Mouse (Mus musculus): ENCODE data around the gene Orai3. TPM values are rescaled to one million over a fixed set of nuclear protein-coding genes. Genes with fewer than 3 reads are reported as not detected.

Orai3 gene
- polyA plus RNA-seq, 1 experiment from 2014 or later, result 15.2 TPM

DNA sequence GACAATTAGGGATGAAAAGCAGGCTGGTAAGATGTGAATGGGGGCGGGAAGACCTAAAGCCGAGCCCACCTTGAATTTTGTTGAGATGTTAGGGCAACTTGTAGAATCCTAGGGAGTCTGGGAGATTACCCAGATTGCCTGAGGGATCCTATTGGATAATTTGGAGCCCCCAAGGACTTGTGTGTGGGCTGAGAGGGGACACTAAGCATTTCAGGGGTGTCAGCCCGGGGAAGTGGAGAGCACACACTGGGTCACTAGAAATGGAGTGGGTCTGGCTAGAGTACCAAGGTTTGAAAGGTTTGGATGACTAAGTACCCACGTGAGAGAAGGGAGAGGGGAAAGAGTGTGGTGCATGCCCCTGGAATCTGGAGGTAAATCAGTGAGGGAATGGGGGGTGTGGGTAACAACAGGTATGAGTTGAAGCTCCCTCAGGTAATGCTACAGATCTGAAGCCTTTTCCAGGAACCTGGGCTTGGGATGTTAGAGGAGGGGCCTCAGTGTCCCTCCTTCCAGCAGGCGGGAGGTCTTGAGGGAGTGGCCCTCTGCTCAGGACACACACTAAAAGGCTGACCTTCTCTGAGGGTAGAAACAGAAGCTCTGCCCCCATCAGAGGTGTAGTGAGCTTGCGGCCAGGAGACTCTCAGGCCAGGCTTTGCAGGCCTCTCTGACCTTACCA is 21.9 kb upstream of the Orai3 start:
- no peak for ATAC-seq (ENCODE audit: insufficient number of reproducible peaks, insufficient read depth, low FRiP score, low TSS enrichment, low read depth)
- Histone ChIP-seq H3K36me3 (peaks cover 49% of the 10 kb centered on the region), H3K9me3 (no peaks in the 10 kb centered on the region), H3K27ac (peak overlapping the region; percentile 93), H3K27me3 (no peaks in the 10 kb centered on the region), H3K4me2 (peak overlapping the region; percentile 74), H3K4me3 (replicated peaks) (peak overlapping the region; percentile 92), H3K4me1 (replicated peaks) (peaks cover 20% of the 10 kb centered on the region), H3K9ac (replicated peaks) (peak overlapping the region; percentile 92)
- WGBS, result 33% methylated on average over 6 of the region's 6 CpGs

GRCm38 (mm10) chr7:127748235-127748560 is 21.4 kb upstream of the Orai3 start:
- Histone ChIP-seq H3K36me3 (peaks cover 54% of the 10 kb centered on the region), H3K9ac (replicated peaks) (peak overlapping the region; percentile 92; the same call in 1 of the 2 replicates), H3K4me3 (replicated peaks) (peak overlapping the region; percentile 92; the same call in 1 of the 2 replicates), H3K4me1 (replicated peaks) (peaks cover 22% of the 10 kb centered on the region), H3K27ac (0 out of 2 replicates have a peak overlapping the region, but pooled peaks have one; percentile 93), H3K4me2 (peak overlapping the region; percentile 74), H3K9me3 (no peaks in the 10 kb centered on the region), H3K27me3 (no peaks in the 10 kb centered on the region)
- no peak for ATAC-seq (ENCODE audit: insufficient number of reproducible peaks, insufficient read depth, low FRiP score, low TSS enrichment, low read depth)
- 93% methylated on average over 28 of the region's 28 CpGs for WGBS

- Histone ChIP-seq H3K4me3 (replicated peaks) (no peak overlapping the region), H3K4me2 (no peak overlapping the region), H3K9me3 (no peaks in the 10 kb centered on the region), H3K9ac (replicated peaks) (no peak overlapping the region), H3K4me1 (replicated peaks) (peaks cover 15% of the 10 kb centered on the region), H3K27me3 (no peaks in the 10 kb centered on the region), H3K36me3 (peaks cover 76% of the 10 kb centered on the region), H3K27ac (no peak overlapping the region)
- ATAC-seq (ENCODE audit: insufficient number of reproducible peaks, insufficient read depth, low FRiP score, low TSS enrichment, low read depth), result no peak
- 93% methylated on average over 19 of the region's 19 CpGs for WGBS
These were observed 19.2 kb upstream of the Orai3 start for GRCm38 (mm10) chr7:127750131-127751127.

DNA sequence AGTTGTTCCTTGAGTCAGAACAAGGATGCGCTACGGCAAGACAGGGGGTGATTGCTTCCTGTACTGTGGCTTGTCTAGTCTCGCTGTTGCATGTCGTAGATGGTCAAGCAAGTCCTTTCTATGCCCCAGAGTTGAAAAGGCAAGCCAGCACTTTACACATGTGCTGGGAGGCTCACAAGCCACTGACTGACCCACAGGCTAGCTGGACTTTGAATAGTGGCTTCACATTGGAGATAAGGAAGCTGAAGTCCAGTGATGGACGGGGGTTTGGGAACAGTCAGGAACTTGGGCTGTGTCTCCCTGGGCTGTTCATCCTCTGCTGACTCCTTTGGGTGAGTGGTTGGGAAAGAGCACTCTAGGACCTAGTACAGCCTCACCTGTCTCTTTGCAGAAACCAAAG is 18.0 kb upstream of the Orai3 start:
- Histone ChIP-seq H3K27ac (no peak overlapping the region), H3K4me2 (no peak overlapping the region), H3K4me1 (replicated peaks) (peaks cover 23% of the 10 kb centered on the region), H3K27me3 (no peaks in the 10 kb centered on the region), H3K4me3 (replicated peaks) (no peak overlapping the region), H3K9me3 (no peaks in the 10 kb centered on the region), H3K36me3 (peaks cover 88% of the 10 kb centered on the region), H3K9ac (replicated peaks) (no peak overlapping the region)
- WGBS, result 93% methylated on average over 5 of the region's 5 CpGs
- no peak for ATAC-seq (ENCODE audit: insufficient number of reproducible peaks, insufficient read depth, low FRiP score, low TSS enrichment, low read depth)

GRCm38 (mm10) chr7:127752069-127752468 is 17.5 kb upstream of the Orai3 start:
- 95% methylated on average over 27 of the region's 27 CpGs for WGBS
- Histone ChIP-seq H3K4me3 (replicated peaks) (no peak overlapping the region), H3K9ac (replicated peaks) (no peak overlapping the region), H3K4me2 (no peak overlapping the region), H3K36me3 (peaks cover 92% of the 10 kb centered on the region), H3K27me3 (no peaks in the 10 kb centered on the region), H3K4me1 (replicated peaks) (peaks cover 23% of the 10 kb centered on the region), H3K27ac (no peak overlapping the region), H3K9me3 (no peaks in the 10 kb centered on the region)
- ATAC-seq (ENCODE audit: insufficient number of reproducible peaks, insufficient read depth, low FRiP score, low TSS enrichment, low read depth), result no peak

- Histone ChIP-seq H3K4me3 (replicated peaks) (no peak overlapping the region), H3K27me3 (no peaks in the 10 kb centered on the region), H3K27ac (no peak overlapping the region), H3K9me3 (no peaks in the 10 kb centered on the region), H3K4me2 (no peak overlapping the region), H3K36me3 (peaks cover 100% of the 10 kb centered on the region), H3K9ac (replicated peaks) (no peak overlapping the region), H3K4me1 (replicated peaks) (peaks cover 13% of the 10 kb centered on the region)
- WGBS, result 82% methylated on average over 5 of the region's 5 CpGs
- no peak for ATAC-seq (ENCODE audit: insufficient number of reproducible peaks, insufficient read depth, low FRiP score, low TSS enrichment, low read depth)
These were observed 16.5 kb upstream of the Orai3 start for GRCm38 (mm10) chr7:127753158-127753557.

- Histone ChIP-seq H3K27me3 (no peaks in the 10 kb centered on the region), H3K4me3 (replicated peaks) (no peak overlapping the region), H3K4me1 (replicated peaks) (peaks cover 12% of the 10 kb centered on the region), H3K4me2 (no peak overlapping the region), H3K36me3 (peaks cover 100% of the 10 kb centered on the region), H3K9me3 (no peaks in the 10 kb centered on the region), H3K27ac (no peak overlapping the region), H3K9ac (replicated peaks) (no peak overlapping the region)
- no peak for ATAC-seq (ENCODE audit: insufficient number of reproducible peaks, insufficient read depth, low FRiP score, low TSS enrichment, low read depth)
- 90% methylated on average over 7 of the region's 7 CpGs for WGBS
These were observed 15.9 kb upstream of the Orai3 start for GRCm38 (mm10) chr7:127753741-127754140.

GRCm38 (mm10) chr7:127759716-127760115 is 9.9 kb upstream of the Orai3 start:
- no peak for ATAC-seq (ENCODE audit: insufficient number of reproducible peaks, insufficient read depth, low FRiP score, low TSS enrichment, low read depth)

GRCm38 (mm10) chr7:127760478-127760877 is 9.1 kb upstream of the Orai3 start:
- no peak overlapping the region for H3K9ac ChIP-seq (replicated peaks)
- no peak overlapping the region for H3K4me3 ChIP-seq (replicated peaks)
- peaks cover 23% of the 10 kb centered on the region for H3K4me1 ChIP-seq (replicated peaks)
- H3K36me3 ChIP-seq, result peaks cover 96% of the 10 kb centered on the region
- 76% methylated on average over 3 of the region's 3 CpGs for WGBS
- H3K27me3 ChIP-seq, result no peaks in the 10 kb centered on the region
- no peak for ATAC-seq (ENCODE audit: insufficient number of reproducible peaks, insufficient read depth, low FRiP score, low TSS enrichment, low read depth)
- H3K4me2 ChIP-seq, result no peak overlapping the region
- no peaks in the 10 kb centered on the region for H3K9me3 ChIP-seq
- H3K27ac ChIP-seq, result no peak overlapping the region

More at GRCm38 (mm10) chr7:127759716-127760115, 9.9 kb upstream of the Orai3 start:
- WGBS, result 23% methylated on average over 6 of the region's 6 CpGs
- Histone ChIP-seq H3K4me2 (no peak overlapping the region), H3K36me3 (peaks cover 96% of the 10 kb centered on the region), H3K9me3 (no peaks in the 10 kb centered on the region), H3K27ac (0 out of 2 replicates have a peak overlapping the region, but pooled peaks have one; percentile 56), H3K4me3 (replicated peaks) (no peak overlapping the region), H3K4me1 (replicated peaks) (peaks cover 23% of the 10 kb centered on the region), H3K27me3 (no peaks in the 10 kb centered on the region), H3K9ac (replicated peaks) (no peak overlapping the region)

DNA sequence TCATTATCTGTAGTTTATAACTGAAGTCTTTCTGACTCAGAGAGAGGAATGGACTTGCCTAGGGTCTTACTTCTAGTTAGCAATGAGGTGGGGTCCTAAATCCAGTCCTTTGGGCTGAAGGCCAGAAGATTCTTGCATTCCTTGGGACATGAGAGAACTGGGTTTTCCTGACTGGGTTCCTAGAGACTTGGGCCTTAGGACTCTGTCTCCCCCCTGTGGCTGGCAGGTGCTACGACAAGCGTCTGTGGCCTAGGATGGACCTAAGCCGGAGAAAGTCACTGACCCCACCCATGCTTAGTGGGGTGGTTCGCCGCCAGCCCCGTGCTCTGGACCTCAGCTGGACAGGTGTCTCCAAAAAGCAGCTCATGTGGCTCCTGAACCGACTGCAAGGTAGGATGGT is 8.6 kb upstream of the Orai3 start:
- Histone ChIP-seq H3K36me3 (peaks cover 96% of the 10 kb centered on the region), H3K9ac (replicated peaks) (no peak overlapping the region), H3K9me3 (no peaks in the 10 kb centered on the region), H3K27me3 (no peaks in the 10 kb centered on the region), H3K4me2 (no peak overlapping the region), H3K4me3 (replicated peaks) (no peak overlapping the region), H3K27ac (no peak overlapping the region), H3K4me1 (replicated peaks) (peaks cover 20% of the 10 kb centered on the region)
- WGBS, result 50% methylated on average over 7 of the region's 7 CpGs
- ATAC-seq (ENCODE audit: insufficient number of reproducible peaks, insufficient read depth, low FRiP score, low TSS enrichment, low read depth), result no peak; the same call in 1 of the 2 replicates

GRCm38 (mm10) chr7:127763642-127764041 is 6.0 kb upstream of the Orai3 start:
- H3K27ac ChIP-seq, result no peak overlapping the region
- H3K9ac ChIP-seq (replicated peaks), result no peak overlapping the region
- peaks cover 19% of the 10 kb centered on the region for H3K4me1 ChIP-seq (replicated peaks)
- ATAC-seq (ENCODE audit: insufficient number of reproducible peaks, insufficient read depth, low FRiP score, low TSS enrichment, low read depth), result no peak
- peaks cover 95% of the 10 kb centered on the region for H3K36me3 ChIP-seq
- no peak overlapping the region for H3K4me2 ChIP-seq
- 91% methylated on average over 4 of the region's 4 CpGs for WGBS
- no peaks in the 10 kb centered on the region for H3K9me3 ChIP-seq
- H3K4me3 ChIP-seq (replicated peaks), result no peak overlapping the region
- H3K27me3 ChIP-seq, result no peaks in the 10 kb centered on the region
